Mouse (Mus musculus) embryo, embryonic 10 days (tissue): ENCODE measurements around the gene Eif2d.

ENCODE experiments used
- DNase-seq: peaks from one replicate; pipeline ENCODE4 v3.0.0-alpha.2; 2015; ENCODE audit warnings: low spot score

Eif2d gene

GRCm38 (mm10) chr1:131184253-131184955, 31.4 kb downstream of the Eif2d start:
- DNase-seq: no peak

GRCm38 (mm10) chr1:131184956-131185660, 32.1 kb downstream of the Eif2d start:
- DNase-seq: no peak

- no peak for DNase-seq
These were observed 33.0 kb downstream of the Eif2d start for GRCm38 (mm10) chr1:131185821-131186506.

- no peak for DNase-seq
These were observed 34.0 kb downstream of the Eif2d start for GRCm38 (mm10) chr1:131186995-131187394.

GRCm38 (mm10) chr1:131187856-131188255, 34.9 kb downstream of the Eif2d start:
- DNase-seq: no peak

GRCm38 (mm10) chr1:131188655-131189054, 35.7 kb downstream of the Eif2d start:
- DNase-seq: no peak

- no peak for DNase-seq
These were observed 40.8 kb downstream of the Eif2d start for GRCm38 (mm10) chr1:131193746-131194145.

- DNase-seq: no peak
These were observed 42.7 kb downstream of the Eif2d start for GRCm38 (mm10) chr1:131195653-131196052.

- no peak for DNase-seq
These were observed 43.1 kb downstream of the Eif2d start for GRCm38 (mm10) chr1:131196107-131196506.

- no peak for DNase-seq
These were observed 45.5 kb downstream of the Eif2d start for GRCm38 (mm10) chr1:131198417-131198960.

- no peak for DNase-seq
These were observed 46.3 kb downstream of the Eif2d start for GRCm38 (mm10) chr1:131199118-131199821.

- no peak for DNase-seq
These were observed 47.0 kb downstream of the Eif2d start for GRCm38 (mm10) chr1:131199976-131200375.

GRCm38 (mm10) chr1:131200588-131200987, 47.6 kb downstream of the Eif2d start:
- DNase-seq: no peak

GRCm38 (mm10) chr1:131201391-131201790, 48.4 kb downstream of the Eif2d start:
- DNase-seq: no peak

GRCm38 (mm10) chr1:131204461-131204860, 51.5 kb downstream of the Eif2d start:
- DNase-seq: no peak

- no peak for DNase-seq
These were observed 53.4 kb downstream of the Eif2d start for GRCm38 (mm10) chr1:131206342-131206741.

GRCm38 (mm10) chr1:131207531-131207930, 54.5 kb downstream of the Eif2d start:
- DNase-seq: peak; percentile 78

GRCm38 (mm10) chr1:131208081-131208480, 55.1 kb downstream of the Eif2d start:
- no peak for DNase-seq

GRCm38 (mm10) chr1:131208800-131209199, 55.8 kb downstream of the Eif2d start:
- no peak for DNase-seq

- DNase-seq: no peak
These were observed 57.0 kb downstream of the Eif2d start for GRCm38 (mm10) chr1:131209971-131210426.

GRCm38 (mm10) chr1:131211655-131212054, 58.7 kb downstream of the Eif2d start:
- DNase-seq: no peak

GRCm38 (mm10) chr1:131212956-131213355, 60.0 kb downstream of the Eif2d start:
- DNase-seq: no peak
